Mouse (Mus musculus) kidney, adult 2 months (tissue): ENCODE measurements around the gene Sag.

Source experiments
- CTCF ChIP-seq: fragments of 200-500 bp; conservative IDR thresholded peaks from 2 replicates; pipeline ENCODE4 v1.5.1; 2011; ENCODE audit warnings: low read depth, mild to moderate bottlenecking, control low read depth, low read length, moderate library complexity, mixed read lengths; ENCODE audit not compliant: insufficient read depth, insufficient read length
- POLR2A ChIP-seq: fragments of 200-500 bp; IDR thresholded peaks from one replicate; pipeline ENCODE4 v1.6.1; 2011; ENCODE audit warnings: low read depth, low read length, control low read depth

- TF ChIP-seq CTCF: no peak
- TF ChIP-seq POLR2A: no peak
Measured at GRCm38 (mm10) chr1:87881726-87882125, 78.2 kb downstream of the Sag start.
